Mouse (Mus musculus): ENCODE results near the gene Tenm4.

The Tenm4 gene

GRCm38 (mm10) chr7:96734315-96735058, 563.4 kb downstream of the Tenm4 start:
- no peak for DNase-seq (ENCODE audit: low spot score in 2 of 2)

- DNase-seq (ENCODE audit: low spot score in 2 of 2), result no peak
These were observed 569.6 kb downstream of the Tenm4 start for GRCm38 (mm10) chr7:96740631-96741030.

GRCm38 (mm10) chr7:96742221-96742620, 571.2 kb downstream of the Tenm4 start:
- no peak for DNase-seq (ENCODE audit: low spot score in 2 of 2)

GRCm38 (mm10) chr7:96745956-96746355, 574.9 kb downstream of the Tenm4 start:
- DNase-seq (ENCODE audit: low spot score in 2 of 2), result no peak

- no peak for DNase-seq (ENCODE audit: low spot score in 2 of 2)
These were observed 575.7 kb downstream of the Tenm4 start for GRCm38 (mm10) chr7:96746706-96747105.

- no peak for DNase-seq (ENCODE audit: low spot score in 2 of 2)
These were observed 577.5 kb downstream of the Tenm4 start for GRCm38 (mm10) chr7:96748538-96749045.

GRCm38 (mm10) chr7:96749753-96750152, 578.7 kb downstream of the Tenm4 start:
- DNase-seq (ENCODE audit: low spot score in 2 of 2), result no peak

- no peak for DNase-seq (ENCODE audit: low spot score in 2 of 2)
These were observed 580.2 kb downstream of the Tenm4 start for GRCm38 (mm10) chr7:96751236-96751635.

- DNase-seq (ENCODE audit: low spot score in 2 of 2), result no peak
These were observed 581.7 kb downstream of the Tenm4 start for GRCm38 (mm10) chr7:96752776-96753175.

- DNase-seq (ENCODE audit: low spot score in 2 of 2), result no peak
These were observed 582.5 kb downstream of the Tenm4 start for GRCm38 (mm10) chr7:96753335-96754095.

GRCm38 (mm10) chr7:96754175-96754574, 583.1 kb downstream of the Tenm4 start:
- no peak for DNase-seq (ENCODE audit: low spot score in 2 of 2)

- DNase-seq (ENCODE audit: low spot score in 2 of 2), result no peak
These were observed 584.5 kb downstream of the Tenm4 start for GRCm38 (mm10) chr7:96755459-96756094.

- no peak for DNase-seq (ENCODE audit: low spot score in 2 of 2)
These were observed 585.2 kb downstream of the Tenm4 start for GRCm38 (mm10) chr7:96756104-96756742.

- DNase-seq (ENCODE audit: low spot score in 2 of 2), result no peak
These were observed 586.0 kb downstream of the Tenm4 start for GRCm38 (mm10) chr7:96757067-96757466.

- no peak for DNase-seq (ENCODE audit: low spot score in 2 of 2)
These were observed 589.2 kb downstream of the Tenm4 start for GRCm38 (mm10) chr7:96760208-96760607.

GRCm38 (mm10) chr7:96761151-96761550, 590.1 kb downstream of the Tenm4 start:
- no peak for DNase-seq (ENCODE audit: low spot score in 2 of 2)

- no peak for DNase-seq (ENCODE audit: low spot score in 2 of 2)
These were observed 594.4 kb downstream of the Tenm4 start for GRCm38 (mm10) chr7:96765321-96765960.

GRCm38 (mm10) chr7:96767090-96767489, 596.0 kb downstream of the Tenm4 start:
- DNase-seq (ENCODE audit: low spot score in 2 of 2), result no peak

GRCm38 (mm10) chr7:96768718-96769117, 597.7 kb downstream of the Tenm4 start:
- no peak for DNase-seq (ENCODE audit: low spot score in 2 of 2)

- no peak for DNase-seq (ENCODE audit: low spot score in 2 of 2)
These were observed 598.7 kb downstream of the Tenm4 start for GRCm38 (mm10) chr7:96769784-96770183.

- DNase-seq (ENCODE audit: low spot score in 2 of 2), result no peak
These were observed 601.9 kb downstream of the Tenm4 start for GRCm38 (mm10) chr7:96772966-96773365.

Data from frontal cortex, postnatal 25 days (tissue).